Mouse (Mus musculus) limb, embryonic 13.5 days (tissue): ENCODE measurements around the gene Gm37240. TPM values are rescaled to one million over a fixed set of nuclear protein-coding genes. Genes with fewer than 3 reads are reported as not detected.

Experiments used
- ATAC-seq: fragments of 200-750 bp; cut with Nextera tagmentation; 2 replicates; pipeline ENCODE4 v1.8.0; 2017; ENCODE audit warnings: low read depth, moderate number of reproducible peaks, moderate TSS enrichment; ENCODE audit not compliant: low FRiP score
- H3K27ac ChIP-seq: fragments of 300-500 bp; sonication (generic); 2 replicates; pipeline ENCODE4 v1.5.1; 2015; ENCODE audit warnings: inconsistent platforms, mild to moderate bottlenecking, moderate library complexity
- H3K27me3 ChIP-seq: fragments of 300-500 bp; sonication (generic); 2 replicates; pipeline ENCODE4 v1.6.1; 2015; ENCODE audit warnings: mild to moderate bottlenecking, inconsistent platforms
- H3K36me3 ChIP-seq: fragments of 300-500 bp; sonication (generic); 2 replicates; pipeline ENCODE4 v1.6.1; 2015; ENCODE audit warnings: inconsistent platforms, mild to moderate bottlenecking, moderate library complexity
- H3K4me1 ChIP-seq: fragments of 300-500 bp; sonication (generic); 2 replicates; pipeline ENCODE4 v1.6.1; 2015; ENCODE audit warnings: inconsistent platforms
- H3K4me2 ChIP-seq: fragments of 300-500 bp; sonication (generic); replicated peaks from 2 replicates; pipeline ENCODE4 v1.6.1; 2015; ENCODE audit warnings: inconsistent platforms, mild to moderate bottlenecking, moderate library complexity
- H3K4me3 ChIP-seq: fragments of 300-500 bp; sonication (generic); 2 replicates; pipeline ENCODE4 v1.5.1; 2015; ENCODE audit warnings: moderate library complexity, mild to moderate bottlenecking, inconsistent platforms
- H3K9ac ChIP-seq: fragments of 300-500 bp; sonication (generic); 2 replicates; pipeline ENCODE4 v1.6.1; 2015; ENCODE audit warnings: mild to moderate bottlenecking, inconsistent platforms
- H3K9me3 ChIP-seq: fragments of 300-500 bp; sonication (generic); 2 replicates; pipeline ENCODE4 v1.6.1; 2016; ENCODE audit warnings: inconsistent platforms
- WGBS: fragments of 180-500 bp; shearing (Covaris S2); methylation state at CpG from one replicate; pipeline ENCODE4 v1.1.7; 2015; 5-methylcytosine and 5-hydroxymethylcytosine counted together
- microRNA counts: library from miRNA; unstranded; fragments of <30 nt; microRNA quantifications from one replicate; lab custom pipeline; 2016
- microRNA-seq: library from miRNA; unstranded; fragments of <30 nt; microRNA quantifications from one replicate; pipeline ENCODE4, GENCODE M21; 2016
- polyA plus RNA-seq: library from polyadenylated mRNA; unstranded; fragments of >200 nt; fragmentation: Nextera tagmentation; extraction: Ambion mirVana; gene quantifications from 2 replicates; pipeline ENCODE4 v1.2.1, GENCODE M21; 2015

Gm37240 gene
- polyA plus RNA-seq, 1 experiment from 2014 or later, result 6.1 TPM

- H3K4me2 ChIP-seq, result no peak overlapping the region; the same call in 1 of the 2 replicates
- 22% methylated on average over 3 of the region's 3 CpGs for WGBS
- no peaks in the 10 kb centered on the region for H3K36me3 ChIP-seq
- H3K4me1 ChIP-seq, result peaks cover 16% of the 10 kb centered on the region
- H3K9me3 ChIP-seq, result no peaks in the 10 kb centered on the region
- no peak overlapping the region for H3K27ac ChIP-seq
- 0 out of 2 replicates have a peak overlapping the region, but pooled peaks have one; percentile 9 for H3K9ac ChIP-seq
- H3K27me3 ChIP-seq, result no peaks in the 10 kb centered on the region
- no peak for ATAC-seq
- H3K4me3 ChIP-seq, result no peak overlapping the region
These were observed 1426.8 kb downstream of the Gm37240 start for GRCm38 (mm10) chr3:84460499-84460898.

GRCm38 (mm10) chr3:84455733-84456417, 1431.4 kb downstream of the Gm37240 start:
- H3K9ac ChIP-seq, result no peak overlapping the region
- no peak overlapping the region for H3K27ac ChIP-seq
- H3K4me1 ChIP-seq, result peaks cover 7% of the 10 kb centered on the region
- H3K4me3 ChIP-seq, result no peak overlapping the region
- H3K9me3 ChIP-seq, result no peaks in the 10 kb centered on the region
- no peak overlapping the region for H3K4me2 ChIP-seq
- H3K36me3 ChIP-seq, result no peaks in the 10 kb centered on the region; the same call in 1 of the 2 replicates
- no peak for ATAC-seq
- WGBS, result 67% methylated on average over 12 of the region's 12 CpGs
- no peaks in the 10 kb centered on the region for H3K27me3 ChIP-seq

- H3K27me3 ChIP-seq, result no peaks in the 10 kb centered on the region
- no peak overlapping the region for H3K4me3 ChIP-seq
- no peaks in the 10 kb centered on the region; the same call in 1 of the 2 replicates for H3K36me3 ChIP-seq
- H3K4me1 ChIP-seq, result peaks cover 29% of the 10 kb centered on the region
- no peak overlapping the region for H3K27ac ChIP-seq
- no peak for ATAC-seq
- no peak overlapping the region for H3K4me2 ChIP-seq
- no peaks in the 10 kb centered on the region for H3K9me3 ChIP-seq
- H3K9ac ChIP-seq, result no peak overlapping the region
- WGBS, result 75% methylated on average over 3 of the region's 3 CpGs
These were observed 1436.7 kb downstream of the Gm37240 start for GRCm38 (mm10) chr3:84450651-84451050.

- no peak for ATAC-seq
- H3K4me3 ChIP-seq, result no peak overlapping the region
- 68% methylated on average over 9 of the region's 9 CpGs for WGBS
- no peak overlapping the region for H3K4me2 ChIP-seq
- H3K36me3 ChIP-seq, result no peaks in the 10 kb centered on the region; the same call in none of the 2 replicates
- H3K27me3 ChIP-seq, result peaks cover 6% of the 10 kb centered on the region; the same call in 1 of the 2 replicates
- H3K9ac ChIP-seq, result no peak overlapping the region
- H3K27ac ChIP-seq, result no peak overlapping the region
- peaks cover 29% of the 10 kb centered on the region for H3K4me1 ChIP-seq
- no peaks in the 10 kb centered on the region for H3K9me3 ChIP-seq
These were observed 1438.3 kb downstream of the Gm37240 start for GRCm38 (mm10) chr3:84449015-84449414.

- Histone ChIP-seq H3K9me3 (no peaks in the 10 kb centered on the region), H3K27me3 (peaks cover 6% of the 10 kb centered on the region; the same call in 1 of the 2 replicates), H3K27ac (no peak overlapping the region), H3K36me3 (no peaks in the 10 kb centered on the region; the same call in none of the 2 replicates), H3K4me2 (no peak overlapping the region), H3K4me1 (peaks cover 36% of the 10 kb centered on the region), H3K9ac (no peak overlapping the region), H3K4me3 (no peak overlapping the region)
- no peak for ATAC-seq
- 62% methylated on average over 5 of the region's 5 CpGs for WGBS
These were observed 1439.5 kb downstream of the Gm37240 start for GRCm38 (mm10) chr3:84447803-84448202.

MicroRNAs encoded within 50 kb of the gene (microRNA counts, 519-probe panel; counts per million panel counts)
- 1,148 counts per million, percentile 8 among the panel's probes with 10 or more counts for microRNA mmu-miR-466k (lab: Ali Mortazavi, UCI)

Small RNA genes lying within 50 kb of the gene (microRNA-seq; reads per million reads assigned to microRNA genes)
- not detected for gene Mir466k

Other genes starting within 250 kb of the Gm37240 start
- gene Fam160a1, start 70.2 kb downstream of the Gm37240 start, polyA plus RNA-seq, result 3.0 and 3.1 TPM in 2 replicates
- gene Glt28d2, start within 50 bp of the Gm37240 start, polyA plus RNA-seq, result 1.7 TPM in 2 replicates
- 16.1 and 18.6 TPM in 2 replicates for gene Sh3d19, start 83.6 kb upstream of the Gm37240 start, polyA plus RNA-seq
- not detected in 2 replicates for gene Prss48, start 115.0 kb upstream of the Gm37240 start, polyA plus RNA-seq